Mouse (Mus musculus) brain, embryonic 14.5 days (tissue): Measurements from ENCODE around the gene Dazap1.

ENCODE experiments used
- CTCF ChIP-seq: fragments of 200-500 bp; IDR thresholded peaks from 2 replicates; pipeline ENCODE4 v1.5.1; 2012; ENCODE audit warnings: inconsistent platforms, mild to moderate bottlenecking, moderate library complexity, borderline replicate concordance; ENCODE audit not compliant: insufficient read depth, insufficient read length; ENCODE audit errors: extremely low read depth
- POLR2A ChIP-seq: fragments of 200-500 bp; IDR thresholded peaks from 2 replicates; pipeline ENCODE4 v1.6.1; 2012; ENCODE audit warnings: mild to moderate bottlenecking, inconsistent platforms, borderline replicate concordance; ENCODE audit not compliant: poor library complexity, insufficient read depth, insufficient read length, severe bottlenecking; ENCODE audit errors: extremely low read depth

DNA sequence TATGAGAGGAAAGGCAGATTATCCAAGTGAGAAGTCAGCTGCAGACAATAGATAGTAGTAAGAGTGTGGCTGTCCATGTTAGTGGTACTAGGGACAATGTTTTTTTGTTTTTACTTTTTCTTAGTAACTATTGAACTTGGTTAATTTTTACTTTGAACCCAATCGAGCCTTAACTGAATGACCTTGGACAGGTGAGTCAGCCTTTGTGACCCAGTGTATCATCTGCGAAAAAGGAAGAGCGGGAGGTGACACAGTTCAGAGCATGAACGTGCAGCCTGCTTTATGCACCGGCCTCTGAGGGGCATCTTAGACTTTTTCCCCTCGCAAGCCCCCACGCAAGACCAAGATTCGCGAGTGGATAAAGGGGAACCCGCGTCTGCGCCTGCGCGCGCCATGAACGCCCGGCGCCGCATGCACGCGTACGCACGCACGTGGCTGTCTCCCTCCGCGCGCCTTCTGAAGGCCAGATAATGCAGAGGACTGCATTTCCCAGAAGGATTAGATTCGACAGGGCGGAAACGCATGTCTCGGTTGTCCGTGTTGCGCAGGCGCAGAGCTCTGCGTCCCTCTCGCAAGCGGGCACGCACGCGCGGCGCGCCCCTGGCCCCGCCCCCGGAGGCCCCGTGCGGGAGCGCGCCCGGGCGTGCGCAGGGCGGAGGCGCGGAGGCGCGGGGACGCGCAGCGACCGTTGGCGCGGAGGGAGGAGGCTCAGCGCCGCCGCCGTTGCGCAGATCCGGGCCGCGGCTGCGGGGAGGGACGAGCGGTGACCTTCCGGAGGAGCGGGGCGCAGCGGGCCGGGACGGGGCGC, 3.3 kb downstream of the Dazap1 start:
- peak; percentile 97 for TF ChIP-seq POLR2A
- TF ChIP-seq CTCF, result no peak
